Mouse (Mus musculus) liver, adult (tissue): ENCODE measurements around the gene Psmb10.

Experiments used
- GATA4 ChIP-seq: IDR thresholded peaks from 2 replicates; pipeline ENCODE4 v1.6.1; 2014; ENCODE audit warnings: mild to moderate bottlenecking, low read length; ENCODE audit not compliant: insufficient replicate concordance

Psmb10 gene

DNA sequence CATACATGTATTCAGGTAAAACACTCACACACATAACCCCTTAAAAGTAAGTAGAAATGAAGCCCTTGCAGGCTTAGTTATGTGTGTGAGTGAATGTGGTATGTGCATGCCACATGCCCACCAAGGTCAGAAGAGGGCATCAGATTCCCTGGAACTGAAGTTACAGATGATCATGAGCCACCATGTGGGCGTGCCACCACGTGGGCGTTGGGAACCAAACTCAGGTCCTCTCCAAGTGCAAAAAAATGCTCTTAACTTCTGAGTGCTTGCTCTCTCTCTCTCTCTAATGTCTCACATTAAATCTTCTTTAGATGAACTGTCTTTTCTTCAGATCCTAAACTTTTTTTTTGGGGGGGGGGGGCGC lies at the start of gene Psmb10:
Psmb10 (minus strand) TSS at position 139 of the 364 bp plus-strand sequence.
- TF ChIP-seq GATA4 = no peak

DNA sequence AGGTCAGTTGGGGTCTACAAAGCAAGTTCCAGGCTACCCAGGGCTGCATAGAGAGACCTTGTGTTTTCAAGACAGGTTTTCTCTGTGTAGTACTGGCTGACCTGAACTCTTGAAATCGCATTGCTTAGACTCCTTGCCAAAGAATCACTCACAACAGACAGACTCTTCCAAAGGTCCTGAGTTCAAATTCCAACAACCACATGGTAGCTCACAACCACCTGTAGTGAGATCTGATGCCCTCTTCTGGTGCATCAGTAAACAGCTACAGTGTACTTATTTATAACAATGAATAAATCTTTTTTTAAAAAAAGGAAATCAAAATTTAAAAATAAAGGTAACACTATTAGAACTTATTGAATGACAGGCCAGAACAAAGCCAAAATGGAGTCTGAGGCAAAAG lies 42.9 kb upstream of the Psmb10 start:
- no peak for TF ChIP-seq GATA4

GRCm38 (mm10) chr8:105979325-105979724 lies 41.1 kb upstream of the Psmb10 start, which contains the start of gene Dpep3:
Dpep3 (minus strand) TSS chr8:105979429.
- TF ChIP-seq GATA4 = no peak

DNA sequence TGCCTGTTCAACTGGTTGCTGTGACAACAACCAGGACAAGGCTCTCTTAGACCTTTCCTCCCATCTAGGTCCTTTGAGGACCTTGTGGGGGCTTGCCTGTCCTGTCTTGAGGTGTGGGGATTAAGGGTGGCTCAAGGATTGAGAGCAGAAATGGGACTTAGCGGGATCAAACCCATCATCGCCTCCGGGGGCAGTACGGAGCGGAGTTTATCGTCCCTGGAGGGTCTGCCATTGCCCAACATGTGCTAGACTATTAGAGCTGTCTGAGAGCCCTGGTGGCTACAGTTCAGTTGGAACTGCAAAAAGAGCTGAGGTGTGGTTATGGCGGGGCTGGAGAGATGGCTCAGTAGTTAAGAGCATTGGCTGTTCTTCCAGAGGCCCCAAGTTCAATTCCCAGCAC lies 37.1 kb upstream of the Psmb10 start:
- no peak for TF ChIP-seq GATA4

- TF ChIP-seq GATA4 = no peak
Measured at GRCm38 (mm10) chr8:105971019-105971720, 32.9 kb upstream of the Psmb10 start.

- TF ChIP-seq GATA4 = no peak
Measured at GRCm38 (mm10) chr8:105969367-105969766, 31.1 kb upstream of the Psmb10 start.

GRCm38 (mm10) chr8:105966692-105967311 lies 28.6 kb upstream of the Psmb10 start:
- no peak for TF ChIP-seq GATA4

DNA sequence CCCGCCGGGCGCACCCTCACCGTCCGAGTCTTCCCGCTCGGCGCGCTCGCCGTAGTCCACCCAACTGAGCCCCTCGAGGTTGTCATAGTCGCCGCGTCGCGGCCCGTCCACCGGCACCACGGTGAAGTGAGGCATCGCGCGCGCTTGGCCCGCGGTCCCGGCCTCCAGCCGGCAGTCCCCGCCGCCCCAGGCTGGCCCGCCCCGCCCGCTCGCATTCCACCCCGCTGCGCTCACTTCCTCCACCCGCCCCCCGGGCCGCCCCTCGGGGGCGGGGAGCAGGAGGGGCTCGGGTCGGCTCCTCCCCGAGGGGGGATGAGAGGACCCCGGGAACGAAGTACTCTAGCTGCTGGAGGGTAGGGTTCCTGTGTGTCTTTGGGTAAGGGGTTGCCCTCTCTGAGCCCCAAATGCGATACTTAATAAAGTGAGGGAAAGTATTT lies 27.7 kb upstream of the Psmb10 start, which contains the start of gene Slc12a4:
Slc12a4 (minus strand) TSS at position 193 of the 437 bp plus-strand sequence.
- no peak; the same call in 1 of the 2 replicates for TF ChIP-seq GATA4

DNA sequence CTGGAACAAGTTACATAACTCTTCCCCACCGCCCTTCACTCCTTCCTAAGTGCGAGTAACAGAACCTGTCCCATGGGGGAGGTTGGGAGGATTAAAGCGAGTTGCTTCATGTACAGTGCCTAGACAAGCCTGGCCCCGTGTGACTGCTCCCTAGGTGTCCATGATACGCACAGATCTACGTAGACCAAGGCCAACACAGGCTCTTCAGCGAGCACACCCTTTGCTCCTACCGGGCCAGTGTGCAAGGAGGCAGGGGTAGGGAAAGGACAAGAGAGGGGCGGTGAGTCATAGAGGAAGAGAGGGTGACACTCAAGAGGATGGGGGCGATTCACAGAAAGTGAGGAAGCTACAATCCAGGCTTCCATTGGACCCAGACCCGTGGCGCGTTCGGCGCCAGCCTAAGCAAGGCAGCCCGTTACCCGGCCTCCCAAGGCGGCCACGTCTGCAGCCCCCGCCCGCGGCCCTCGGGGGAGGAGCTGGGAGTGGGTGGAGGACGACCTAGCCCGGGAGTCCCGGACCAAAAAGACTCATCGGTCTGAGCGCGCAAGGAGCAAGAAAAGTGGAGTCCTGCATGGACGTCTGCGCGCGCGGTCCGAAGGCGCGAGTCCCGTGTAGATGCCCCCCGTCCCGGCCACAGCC lies 27.1 kb upstream of the Psmb10 start:
- no peak for TF ChIP-seq GATA4

GRCm38 (mm10) chr8:105964506-105965265 lies 26.4 kb upstream of the Psmb10 start:
- TF ChIP-seq GATA4 = peak; percentile 43; the same call in 1 of the 2 replicates

DNA sequence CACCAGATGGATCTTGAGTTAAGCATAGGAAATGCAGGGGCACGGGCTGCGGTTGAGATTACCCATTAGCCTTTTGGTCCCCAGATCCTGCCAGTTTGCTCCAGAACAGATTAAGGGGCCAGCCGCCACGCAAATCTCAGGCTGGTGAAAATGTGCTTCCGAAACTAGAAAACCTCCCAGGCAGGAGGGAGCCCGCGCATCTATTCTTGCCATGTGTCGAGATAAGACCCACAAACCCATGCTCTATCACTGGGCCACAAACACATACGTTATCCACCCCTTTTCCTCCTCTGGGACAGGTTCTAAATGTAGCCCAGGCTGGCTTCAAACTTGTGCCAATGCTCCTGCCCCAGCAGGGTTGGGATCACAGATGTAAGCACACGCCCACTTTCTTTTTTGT lies 23.3 kb upstream of the Psmb10 start:
- no peak for TF ChIP-seq GATA4

- TF ChIP-seq GATA4 = no peak
Measured at GRCm38 (mm10) chr8:105961101-105961500, 22.9 kb upstream of the Psmb10 start.

GRCm38 (mm10) chr8:105959350-105959749 lies 21.1 kb upstream of the Psmb10 start:
- no peak for TF ChIP-seq GATA4

DNA sequence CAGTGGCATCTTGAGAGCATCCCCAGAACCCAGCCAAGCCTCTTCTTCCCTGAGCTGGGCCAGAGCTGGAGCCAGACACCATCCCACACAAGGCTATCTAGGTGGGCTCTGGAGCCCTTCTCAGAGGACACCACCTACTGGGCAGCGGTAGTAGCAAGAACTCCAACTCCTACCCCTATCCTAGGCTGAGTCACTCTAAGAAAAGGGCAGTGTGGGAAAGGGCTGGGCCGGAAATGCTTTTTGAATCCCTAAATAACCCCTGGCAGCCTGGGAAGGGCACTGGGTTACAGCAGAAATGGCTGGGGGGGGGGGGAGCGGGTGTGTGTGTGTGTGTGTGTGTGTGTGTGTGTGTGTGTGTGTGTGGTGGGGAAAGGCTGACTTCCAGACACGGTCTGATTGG lies 19.6 kb upstream of the Psmb10 start:
- TF ChIP-seq GATA4 = no peak

- no peak for TF ChIP-seq GATA4
Measured at GRCm38 (mm10) chr8:105956556-105956955, 18.3 kb upstream of the Psmb10 start.
